Mouse (Mus musculus) right cerebral cortex, adult 2 months (tissue): ENCODE measurements at regions not wholly inside any gene's neighbourhood (a gene's known extent, or its start where the extent isn't known, plus 50 kb on each side); places are given as distances from the start of the nearest gene placed in this dataset.
A peak's percentile ranks its signal among the peaks of the same experiment; 100 is the strongest.

Experiments used
- DNase-seq, 2 experiments: peaks; one replicate each; pipeline ENCODE4 v3.0.0; 2021 to 2022; ENCODE audit warnings: low spot score in 2 of 2

DNA sequence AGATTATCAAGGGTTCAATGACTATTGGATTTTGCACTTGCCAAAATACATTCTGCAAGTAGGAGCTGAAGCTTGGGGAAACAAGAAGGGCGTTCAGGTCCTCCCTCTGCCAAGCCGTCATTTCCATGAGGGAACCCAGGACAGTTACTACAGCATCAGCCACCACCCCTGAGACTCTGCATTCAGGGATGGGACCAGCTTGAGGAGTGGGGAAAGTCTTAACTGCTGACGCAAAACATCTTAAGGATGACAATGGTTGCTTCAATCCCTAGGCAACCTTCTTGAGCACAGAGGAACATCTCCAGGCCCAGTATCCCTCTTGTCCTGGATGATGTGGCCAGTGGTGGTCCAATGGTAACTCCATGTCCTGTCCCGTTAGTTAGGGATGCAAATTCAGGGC is 137.2 kb upstream of the Noct start:
- DNase-seq: no peak

GRCm38 (mm10) chr3:51089036-51089669 is 135.1 kb upstream of the Noct start:
- DNase-seq: no peak

GRCm38 (mm10) chr3:51091478-51091877 is 132.8 kb upstream of the Noct start:
- no peak for DNase-seq

- no peak for DNase-seq
Observed at GRCm38 (mm10) chr3:51092079-51093028, 131.9 kb upstream of the Noct start.

- peak; percentile 63 to 71 for DNase-seq
Observed at GRCm38 (mm10) chr3:51095847-51096447, 128.3 kb upstream of the Noct start.

GRCm38 (mm10) chr3:51096545-51096944 is 127.7 kb upstream of the Noct start:
- no peak for DNase-seq

DNA sequence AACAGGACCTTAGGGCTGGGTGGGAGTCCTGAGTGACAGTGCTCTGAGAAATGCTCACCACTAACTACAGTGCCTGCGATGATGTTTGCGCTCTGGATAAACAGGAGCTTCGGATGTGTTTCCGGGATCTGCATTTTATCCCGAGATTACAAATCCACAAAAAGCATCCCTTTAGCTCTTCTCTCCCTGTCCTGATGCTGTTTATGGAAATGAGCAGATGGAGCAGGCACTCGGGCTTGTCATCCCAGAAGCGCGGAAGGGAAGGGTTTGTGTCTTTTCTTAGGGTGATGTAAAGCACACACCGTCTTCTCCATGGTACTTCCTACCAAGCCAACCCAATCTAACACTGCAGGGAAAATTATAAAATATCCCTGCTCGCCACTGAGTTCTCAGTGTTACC is 126.9 kb upstream of the Noct start:
- peak; percentile 64 to 67 for DNase-seq

GRCm38 (mm10) chr3:51099966-51100365 is 124.3 kb upstream of the Noct start:
- no peak for DNase-seq

DNA sequence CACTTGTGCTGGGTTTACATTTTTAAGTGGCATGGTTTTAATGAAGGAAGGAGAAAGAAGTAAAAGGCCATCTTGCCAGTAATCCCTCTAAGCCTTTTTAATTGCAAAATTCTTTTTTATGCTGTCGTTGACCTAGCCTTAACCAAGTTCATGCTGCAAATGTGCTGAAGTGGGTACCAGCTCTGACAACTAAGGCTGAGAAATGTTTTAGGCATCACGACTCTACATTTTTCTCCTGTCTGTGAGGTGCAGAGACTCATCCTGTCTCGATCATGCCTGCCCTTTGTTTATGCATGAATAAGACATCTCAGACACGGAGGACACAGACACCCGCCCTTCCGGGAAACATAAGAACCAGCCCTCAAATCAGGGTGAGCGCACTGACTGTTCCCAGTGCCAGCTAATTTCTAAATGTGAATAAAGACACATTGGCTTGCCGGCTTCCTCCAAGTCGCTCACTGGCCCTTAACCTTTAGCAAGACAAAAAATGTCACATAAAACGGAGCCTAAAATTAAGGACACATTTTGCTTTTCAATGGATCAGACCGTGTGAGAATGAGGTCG is 115.5 kb upstream of the Noct start:
- no peak for DNase-seq

- no peak for DNase-seq
Observed at GRCm38 (mm10) chr3:51111241-51111640, 113.0 kb upstream of the Noct start.

GRCm38 (mm10) chr3:51112351-51112750 is 111.9 kb upstream of the Noct start:
- no peak for DNase-seq

DNA sequence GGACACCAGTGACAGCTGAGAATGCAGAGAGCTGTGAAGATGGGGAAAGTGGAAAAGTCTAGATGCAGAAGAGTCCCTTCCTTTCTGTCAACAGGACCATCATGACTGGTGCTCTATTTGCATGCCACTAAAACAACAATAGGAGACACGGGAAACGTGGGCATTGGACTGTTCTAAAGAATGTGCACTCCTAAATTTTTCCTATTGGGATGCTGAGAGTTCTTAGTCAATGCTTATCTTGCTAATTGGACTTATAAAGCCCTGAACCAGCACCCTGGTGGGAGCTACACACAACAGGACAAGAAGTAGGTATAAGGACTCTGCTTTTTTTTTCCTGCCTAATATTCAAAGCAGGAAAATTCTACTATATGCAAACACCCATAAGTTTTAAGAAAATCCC is 108.3 kb upstream of the Noct start:
- no peak for DNase-seq

DNA sequence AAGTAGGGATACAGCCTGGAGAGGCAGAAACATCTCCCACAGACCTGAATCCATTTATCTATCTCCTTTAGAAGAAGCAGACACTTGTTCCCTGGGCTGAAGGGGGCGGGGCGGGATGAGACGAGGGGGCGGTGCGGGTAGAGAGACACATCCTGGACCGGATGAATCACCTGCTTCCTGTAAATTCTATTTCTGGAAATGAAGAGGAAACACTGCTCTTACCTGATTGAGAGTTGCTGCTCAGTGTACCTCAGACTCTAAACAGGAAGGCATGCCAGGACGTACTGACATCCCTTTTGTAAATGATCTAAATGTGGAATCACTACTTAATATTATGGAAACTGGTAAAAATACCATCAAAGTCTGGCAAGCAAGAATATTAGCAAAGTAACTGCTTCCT is 105.5 kb upstream of the Noct start:
- no peak for DNase-seq

DNA sequence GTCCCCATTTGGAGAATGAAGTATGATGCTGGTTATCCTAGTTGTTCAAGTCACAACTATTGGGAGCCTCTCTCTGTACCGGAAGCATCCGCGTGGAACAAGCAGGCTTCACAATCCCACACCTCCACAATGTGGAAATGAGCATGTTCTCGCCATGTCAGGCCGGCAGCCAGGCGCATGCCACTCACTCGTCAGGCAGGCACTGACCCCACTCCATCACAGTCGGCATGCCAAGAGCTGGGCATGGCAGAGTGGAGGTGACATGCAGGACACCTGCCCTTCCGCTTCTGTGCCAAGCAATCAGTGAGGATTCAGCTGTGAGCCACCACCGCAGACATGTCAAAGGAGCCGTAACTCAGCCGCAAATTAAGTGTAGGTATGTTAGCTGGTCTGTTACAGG is 103.7 kb upstream of the Noct start:
- DNase-seq: no peak

DNA sequence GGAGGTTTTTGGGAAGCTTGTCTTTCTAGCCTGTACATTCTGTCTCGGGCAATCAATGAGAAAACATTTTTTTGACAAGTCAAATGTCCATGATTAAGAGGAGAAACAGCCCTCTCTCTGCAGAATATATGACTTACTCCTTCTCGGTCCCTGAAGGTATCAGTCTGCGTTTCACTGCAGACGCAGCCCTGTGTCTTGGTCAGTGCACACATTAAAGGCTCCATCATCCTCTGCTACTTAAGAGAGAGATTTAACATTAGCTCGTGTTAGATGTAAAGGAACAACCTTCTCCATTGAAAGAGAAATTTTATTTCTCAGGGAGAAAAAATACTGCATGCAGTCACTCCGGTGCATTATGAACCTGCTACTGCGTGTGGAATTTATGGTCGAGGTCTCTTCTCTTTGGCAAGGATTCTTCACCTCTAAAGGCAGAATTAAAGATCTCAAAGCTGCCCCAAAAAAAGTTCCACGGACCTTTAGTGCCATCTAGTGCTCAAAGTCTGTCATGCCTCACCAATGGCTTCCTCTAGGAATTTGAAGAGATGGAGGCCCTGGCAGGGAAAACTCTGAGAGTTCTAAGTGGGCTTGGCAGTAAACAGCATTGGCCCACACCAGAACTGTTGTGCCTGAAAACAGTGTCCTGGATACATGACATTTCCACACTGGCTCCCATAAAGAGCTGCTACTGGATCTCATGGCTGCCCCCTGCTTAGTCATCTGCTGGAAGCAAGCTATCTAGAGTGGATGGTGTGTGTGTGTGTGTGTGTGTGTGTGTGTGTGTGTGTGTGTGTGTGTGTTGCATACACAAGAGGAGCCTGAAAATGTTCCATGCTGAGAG is 102.3 kb upstream of the Noct start:
- peak; percentile 83 to 90 for DNase-seq

GRCm38 (mm10) chr3:51122541-51122935 is 101.7 kb upstream of the Noct start:
- DNase-seq: no peak

DNA sequence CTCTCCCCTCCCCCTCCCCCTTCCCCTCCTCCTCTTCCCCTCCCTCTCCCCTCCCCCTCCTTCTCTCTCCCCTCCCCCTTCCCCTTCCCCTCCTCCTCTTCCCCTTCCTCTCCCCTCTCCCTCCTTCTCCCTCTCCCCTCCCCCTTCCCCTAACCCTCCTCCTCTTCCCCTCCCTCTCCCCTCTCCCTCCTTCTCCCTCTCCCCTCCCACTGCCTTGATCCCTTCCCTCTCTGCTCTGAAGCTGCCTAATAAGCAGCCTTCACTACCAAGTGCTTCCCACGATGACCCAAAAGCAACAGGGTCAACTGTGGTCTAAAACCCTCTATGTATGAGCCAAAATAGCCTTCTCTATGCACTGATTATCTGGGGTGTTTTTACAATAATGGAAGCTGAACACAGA is 96.4 kb upstream of the Noct start:
- DNase-seq: no peak

DNA sequence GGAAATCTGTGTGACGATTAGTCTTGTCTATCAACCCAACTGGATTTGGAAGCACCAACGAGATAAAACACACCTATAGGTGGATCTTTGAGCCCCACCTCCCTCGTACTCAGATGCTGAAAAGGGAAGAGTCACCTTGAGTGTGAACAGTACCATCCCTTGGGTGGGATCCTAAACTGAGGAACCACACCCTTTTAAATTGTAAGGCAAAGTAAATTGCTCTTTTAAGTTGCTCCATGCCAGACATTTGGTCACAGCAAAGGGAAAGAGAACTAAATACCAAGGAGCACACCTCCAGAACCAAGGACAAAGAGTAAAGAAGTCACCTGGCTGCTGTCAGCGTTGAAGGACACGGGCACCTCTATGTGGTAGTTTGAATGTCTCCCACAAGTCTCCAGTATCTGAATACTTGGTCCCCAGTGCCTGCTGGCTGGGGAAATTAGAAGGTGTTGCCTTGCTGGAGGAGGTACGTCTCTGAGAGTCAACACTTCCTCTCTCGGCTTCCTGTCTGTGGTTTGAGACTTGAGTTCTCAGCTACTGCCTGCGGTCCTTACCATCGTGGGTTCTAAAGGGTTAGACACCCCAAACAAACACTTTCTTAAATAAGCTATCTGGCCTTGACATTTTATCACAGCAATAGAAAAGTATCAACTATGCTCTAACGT is 95.6 kb upstream of the Noct start:
- DNase-seq: no peak

DNA sequence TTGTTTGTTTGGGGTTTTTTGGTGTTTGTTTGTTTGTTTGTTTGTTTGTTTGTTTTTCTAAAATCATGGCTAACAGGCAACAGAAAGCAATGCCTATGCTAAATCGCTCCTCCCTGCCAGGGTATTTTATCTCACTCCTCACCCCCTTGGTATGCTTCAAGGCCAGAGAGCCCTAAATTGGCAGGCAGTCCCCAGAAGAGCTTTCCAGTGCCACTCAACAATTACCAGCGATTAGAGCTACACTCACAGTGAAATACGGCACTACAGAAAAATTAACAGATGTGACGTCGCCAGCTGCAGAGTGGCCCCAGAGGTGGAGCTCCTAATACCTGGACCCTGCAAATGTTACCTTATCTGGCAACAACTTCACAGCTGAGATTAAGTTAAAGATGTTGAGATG is 93.5 kb upstream of the Noct start:
- DNase-seq: no peak

DNA sequence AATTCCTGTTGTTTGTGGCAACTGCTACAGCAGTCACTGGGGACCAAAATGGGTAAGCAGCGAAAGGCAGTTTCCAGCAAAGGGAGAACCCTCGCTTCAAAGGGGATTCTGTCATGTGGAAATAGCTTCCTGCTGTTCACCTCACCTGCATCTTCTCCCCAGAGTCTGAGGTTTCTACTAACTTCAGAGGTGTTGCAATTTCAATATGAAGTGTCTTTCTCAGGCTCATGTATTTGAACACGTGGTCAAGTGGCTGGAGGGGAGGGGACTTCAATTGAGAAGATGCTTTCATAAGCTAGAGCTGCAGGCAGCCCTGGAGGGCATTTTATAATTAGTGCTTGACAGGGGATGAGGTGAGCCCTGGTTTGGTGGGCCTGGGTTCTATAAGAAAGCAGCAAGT is 92.9 kb upstream of the Noct start:
- DNase-seq: no peak

- no peak for DNase-seq
Observed at GRCm38 (mm10) chr3:51132736-51133135, 91.5 kb upstream of the Noct start.
